Mouse (Mus musculus): ENCODE results near the gene Tenm4. TPM values are rescaled to one million over a fixed set of nuclear protein-coding genes. Genes with fewer than 3 reads are reported as not detected.

The Tenm4 gene
- polyA plus RNA-seq, 1 experiment from 2014 or later: 4.6 TPM

- H3K36me3 ChIP-seq (ENCODE audit: control insufficient read depth, insufficient read depth): no peaks in the 10 kb centered on the region
- H3K9ac ChIP-seq (ENCODE audit: low read depth, low read length): no peak overlapping the region
- H3K4me2 ChIP-seq (replicated peaks; ENCODE audit: low read depth): no peak overlapping the region
- no peaks in the 10 kb centered on the region for H3K4me1 ChIP-seq (replicated peaks; ENCODE audit: control insufficient read depth, insufficient read depth, low read length)
- H3K4me3 ChIP-seq (ENCODE audit: low read depth, low read length): no peak overlapping the region
- TF ChIP-seq CTCF (IDR thresholded peaks at IDR 0.05; ENCODE audit: low read depth): no peak
- no peaks in the 10 kb centered on the region for H3K9me3 ChIP-seq (ENCODE audit: control insufficient read depth)
- no peak overlapping the region for H3K27ac ChIP-seq (ENCODE audit: low read depth, low read length)
- H3K27me3 ChIP-seq (replicated peaks; ENCODE audit: control insufficient read depth, insufficient read depth, low read length): no peaks in the 10 kb centered on the region
- 39% methylated on average over 5 of the region's 5 CpGs for WGBS
- no peak for ATAC-seq
These were observed 134.4 kb downstream of the Tenm4 start for GRCm38 (mm10) chr7:96305382-96305935.

- no peaks in the 10 kb centered on the region for H3K9me3 ChIP-seq (ENCODE audit: control insufficient read depth)
- no peak overlapping the region for H3K4me2 ChIP-seq (replicated peaks; ENCODE audit: low read depth)
- H3K27ac ChIP-seq (ENCODE audit: low read depth, low read length): no peak overlapping the region
- no peak for TF ChIP-seq CTCF (IDR thresholded peaks at IDR 0.05; ENCODE audit: low read depth)
- no peak for ATAC-seq
- 72% methylated on average over 6 of the region's 6 CpGs for WGBS
- H3K27me3 ChIP-seq (replicated peaks; ENCODE audit: control insufficient read depth, insufficient read depth, low read length): no peaks in the 10 kb centered on the region
- H3K36me3 ChIP-seq (ENCODE audit: control insufficient read depth, insufficient read depth): no peaks in the 10 kb centered on the region
- no peak overlapping the region for H3K4me3 ChIP-seq (ENCODE audit: low read depth, low read length)
- H3K4me1 ChIP-seq (replicated peaks; ENCODE audit: control insufficient read depth, insufficient read depth, low read length): no peaks in the 10 kb centered on the region
- H3K9ac ChIP-seq (ENCODE audit: low read depth, low read length): no peak overlapping the region
These were observed 137.1 kb downstream of the Tenm4 start for GRCm38 (mm10) chr7:96308106-96308505.

GRCm38 (mm10) chr7:96329343-96329742, 158.3 kb downstream of the Tenm4 start:
- no peak overlapping the region for H3K4me2 ChIP-seq (replicated peaks; ENCODE audit: low read depth)
- H3K9me3 ChIP-seq (ENCODE audit: control insufficient read depth): no peaks in the 10 kb centered on the region
- no peak overlapping the region for H3K27ac ChIP-seq (ENCODE audit: low read depth, low read length)
- H3K4me1 ChIP-seq (replicated peaks; ENCODE audit: control insufficient read depth, insufficient read depth, low read length): no peaks in the 10 kb centered on the region
- no peak for ATAC-seq
- no peak overlapping the region for H3K9ac ChIP-seq (ENCODE audit: low read depth, low read length)
- no peak overlapping the region for H3K4me3 ChIP-seq (ENCODE audit: low read depth, low read length)
- no peaks in the 10 kb centered on the region for H3K36me3 ChIP-seq (ENCODE audit: control insufficient read depth, insufficient read depth)
- WGBS: 70% methylated on average over 4 of the region's 4 CpGs
- no peaks in the 10 kb centered on the region for H3K27me3 ChIP-seq (replicated peaks; ENCODE audit: control insufficient read depth, insufficient read depth, low read length)
- TF ChIP-seq CTCF (IDR thresholded peaks at IDR 0.05; ENCODE audit: low read depth): no peak

GRCm38 (mm10) chr7:96331186-96331585, 160.1 kb downstream of the Tenm4 start:
- 21% methylated on average over 1 of the region's 1 CpGs for WGBS
- ATAC-seq: no peak

GRCm38 (mm10) chr7:96334361-96334760, 163.3 kb downstream of the Tenm4 start:
- Histone ChIP-seq H3K4me2 (replicated peaks; ENCODE audit: low read depth) (no peak overlapping the region), H3K27ac (ENCODE audit: low read depth, low read length) (no peak overlapping the region), H3K4me1 (replicated peaks; ENCODE audit: control insufficient read depth, insufficient read depth, low read length) (no peaks in the 10 kb centered on the region), H3K9ac (ENCODE audit: low read depth, low read length) (no peak overlapping the region), H3K36me3 (ENCODE audit: control insufficient read depth, insufficient read depth) (no peaks in the 10 kb centered on the region), H3K4me3 (ENCODE audit: low read depth, low read length) (no peak overlapping the region), H3K9me3 (ENCODE audit: control insufficient read depth) (no peaks in the 10 kb centered on the region), H3K27me3 (replicated peaks; ENCODE audit: control insufficient read depth, insufficient read depth, low read length) (no peaks in the 10 kb centered on the region)
- no peak for ATAC-seq
- TF ChIP-seq CTCF (IDR thresholded peaks at IDR 0.05; ENCODE audit: low read depth): no peak
- 35% methylated on average over 2 of the region's 2 CpGs for WGBS

More at GRCm38 (mm10) chr7:96331186-96331585, 160.1 kb downstream of the Tenm4 start:
- Histone ChIP-seq H3K9ac (ENCODE audit: low read depth, low read length) (no peak overlapping the region), H3K27me3 (replicated peaks; ENCODE audit: control insufficient read depth, insufficient read depth, low read length) (no peaks in the 10 kb centered on the region), H3K9me3 (ENCODE audit: control insufficient read depth) (no peaks in the 10 kb centered on the region), H3K27ac (ENCODE audit: low read depth, low read length) (no peak overlapping the region), H3K4me3 (ENCODE audit: low read depth, low read length) (no peak overlapping the region), H3K4me1 (replicated peaks; ENCODE audit: control insufficient read depth, insufficient read depth, low read length) (no peaks in the 10 kb centered on the region), H3K36me3 (ENCODE audit: control insufficient read depth, insufficient read depth) (no peaks in the 10 kb centered on the region), H3K4me2 (replicated peaks; ENCODE audit: low read depth) (no peak overlapping the region)
- TF ChIP-seq CTCF (IDR thresholded peaks at IDR 0.05; ENCODE audit: low read depth): no peak

- H3K4me2 ChIP-seq (replicated peaks; ENCODE audit: low read depth): no peak overlapping the region
- no peaks in the 10 kb centered on the region for H3K36me3 ChIP-seq (ENCODE audit: control insufficient read depth, insufficient read depth)
- H3K4me1 ChIP-seq (replicated peaks; ENCODE audit: control insufficient read depth, insufficient read depth, low read length): no peaks in the 10 kb centered on the region
- no peaks in the 10 kb centered on the region for H3K27me3 ChIP-seq (replicated peaks; ENCODE audit: control insufficient read depth, insufficient read depth, low read length)
- no peaks in the 10 kb centered on the region for H3K9me3 ChIP-seq (ENCODE audit: control insufficient read depth)
- no peak overlapping the region for H3K27ac ChIP-seq (ENCODE audit: low read depth, low read length)
- no peak overlapping the region for H3K4me3 ChIP-seq (ENCODE audit: low read depth, low read length)
- no peak overlapping the region for H3K9ac ChIP-seq (ENCODE audit: low read depth, low read length)
- ATAC-seq: no peak
- no peak for TF ChIP-seq CTCF (IDR thresholded peaks at IDR 0.05; ENCODE audit: low read depth)
These were observed 165.3 kb downstream of the Tenm4 start for GRCm38 (mm10) chr7:96336376-96336775.

- ATAC-seq: no peak
- no peak overlapping the region for H3K4me3 ChIP-seq (ENCODE audit: low read depth, low read length)
- TF ChIP-seq CTCF (IDR thresholded peaks at IDR 0.05; ENCODE audit: low read depth): no peak
- H3K4me2 ChIP-seq (replicated peaks; ENCODE audit: low read depth): no peak overlapping the region
- no peaks in the 10 kb centered on the region for H3K9me3 ChIP-seq (ENCODE audit: control insufficient read depth)
- no peaks in the 10 kb centered on the region for H3K36me3 ChIP-seq (ENCODE audit: control insufficient read depth, insufficient read depth)
- H3K27ac ChIP-seq (ENCODE audit: low read depth, low read length): no peak overlapping the region
- no peaks in the 10 kb centered on the region for H3K27me3 ChIP-seq (replicated peaks; ENCODE audit: control insufficient read depth, insufficient read depth, low read length)
- no peak overlapping the region for H3K9ac ChIP-seq (ENCODE audit: low read depth, low read length)
- WGBS: 44% methylated on average over 5 of the region's 5 CpGs
- H3K4me1 ChIP-seq (replicated peaks; ENCODE audit: control insufficient read depth, insufficient read depth, low read length): no peaks in the 10 kb centered on the region
These were observed 169.8 kb downstream of the Tenm4 start for GRCm38 (mm10) chr7:96340826-96341225.
